Mouse (Mus musculus): Measurements from ENCODE around the gene Gpld1. TPM values are rescaled to one million over a fixed set of nuclear protein-coding genes. Genes with fewer than 3 reads are reported as not detected.

The Gpld1 gene
- polyA plus RNA-seq, 2 experiments = 3.1 to 5.9 TPM

DNA sequence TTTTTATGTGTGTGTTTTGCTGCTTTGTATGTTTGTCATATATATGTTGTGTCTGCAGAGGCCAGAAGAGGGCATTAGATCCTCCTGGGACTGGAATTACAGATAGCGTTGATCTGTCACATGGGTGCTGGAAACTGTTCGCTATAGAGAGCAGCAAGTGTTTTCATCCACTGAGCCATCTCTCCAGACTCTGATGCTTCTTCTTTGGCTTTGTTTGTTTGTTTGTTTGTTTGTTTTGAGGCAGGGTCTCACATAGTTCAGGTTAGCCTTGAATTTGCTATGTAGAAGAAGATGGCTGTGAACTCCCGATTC, 84.1 kb downstream of the Gpld1 start:
- Histone ChIP-seq H3K4me3 (ENCODE audit: insufficient read depth in 1 of 2, low read depth in 2 of 2, low read length in 2 of 2) (no peak overlapping the region), H3K27ac (no peak overlapping the region), H3K9me3 (ENCODE audit: control insufficient read depth, low read length) (no peaks in the 10 kb centered on the region), H3K27me3 (ENCODE audit: control insufficient read depth, insufficient read depth, low read length) (no peaks in the 10 kb centered on the region), H3K9ac (replicated peaks) (no peak overlapping the region), H3K4me1 (replicated peaks; ENCODE audit: control insufficient read depth in 2 of 2, insufficient read depth in 2 of 2, low read length in 1 of 2) (0 out of 4 replicates have a peak, but pooled peaks cover 0 to 1% of the 10 kb centered on the region in 2 experiments), H3K4me2 (ENCODE audit: low read depth) (no peak overlapping the region), H3K36me3 (replicated peaks; ENCODE audit: control insufficient read depth, insufficient read depth, low read depth) (no peaks in the 10 kb centered on the region)
- TF ChIP-seq EP300 (IDR thresholded peaks at IDR 0.05; ENCODE audit: low read depth) (no peak), CTCF (IDR thresholded peaks at IDR 0.05; ENCODE audit: low read depth) (no peak)
- no peak for ATAC-seq (ENCODE audit: insufficient read depth)
- no peak for DNase-seq (ENCODE audit: low read depth in 3 of 3, low spot score in 3 of 3)
- 78% methylated on average over 3 of the region's 3 CpGs for WGBS (ENCODE audit: insufficient replicate concordance)

DNA sequence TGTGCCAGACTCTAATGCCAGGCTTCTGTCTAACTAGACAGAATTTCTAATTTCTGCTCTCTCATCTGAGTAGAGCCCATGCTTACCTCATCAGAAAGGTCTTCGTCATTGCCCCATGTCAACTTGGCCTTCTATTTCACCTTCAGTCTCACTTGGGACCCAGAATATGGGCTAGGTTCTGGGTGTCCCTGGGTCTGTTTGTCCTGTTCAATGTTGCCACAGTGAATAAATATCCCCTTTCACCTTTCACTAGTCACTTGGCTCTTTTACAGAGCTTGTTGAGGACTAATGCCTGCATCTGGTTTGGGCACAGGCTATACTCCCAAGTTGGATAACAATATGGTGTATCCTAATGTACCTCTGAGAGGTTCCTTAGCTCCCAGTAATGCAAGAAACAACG, 96.5 kb downstream of the Gpld1 start:
- Histone ChIP-seq H3K4me3 (ENCODE audit: insufficient read depth in 1 of 2, low read depth in 2 of 2, low read length in 2 of 2) (no peak overlapping the region), H3K4me1 (replicated peaks; ENCODE audit: control insufficient read depth in 2 of 2, insufficient read depth in 2 of 2, low read length in 1 of 2) (no peaks in the 10 kb centered on the region), H3K9ac (replicated peaks) (no peak overlapping the region), H3K9me3 (ENCODE audit: control insufficient read depth, low read length) (no peaks in the 10 kb centered on the region), H3K36me3 (replicated peaks; ENCODE audit: control insufficient read depth, insufficient read depth, low read depth) (no peaks in the 10 kb centered on the region), H3K27ac (no peak overlapping the region), H3K27me3 (ENCODE audit: control insufficient read depth, insufficient read depth, low read length) (no peaks in the 10 kb centered on the region), H3K4me2 (ENCODE audit: low read depth) (no peak overlapping the region)
- WGBS (ENCODE audit: insufficient replicate concordance) = 54% methylated on average over 2 of the region's 2 CpGs
- no peak for ATAC-seq (ENCODE audit: insufficient read depth)
- no peak for DNase-seq (ENCODE audit: low read depth in 3 of 3, low spot score in 3 of 3)
- TF ChIP-seq CTCF (IDR thresholded peaks at IDR 0.05; ENCODE audit: low read depth) = no peak
- TF ChIP-seq EP300 (IDR thresholded peaks at IDR 0.05; ENCODE audit: low read depth) = no peak

Other genes with a start within 250 kb of the Gpld1 start
- not detected in 2 replicates for gene Armh2, start 201.9 kb upstream of the Gpld1 start, polyA plus RNA-seq (2012; rRNA removed)
- gene Armh2, start 201.9 kb upstream of the Gpld1 start, polyA plus RNA-seq (2014; fragmentation: Nextera tagmentation; extraction: Ambion mirVana) = not detected in 2 replicates
- gene Gmnn, start 181.2 kb upstream of the Gpld1 start, polyA plus RNA-seq (2012; rRNA removed) = 32.1 and 65.7 TPM in 2 replicates
- gene Gmnn, start 181.2 kb upstream of the Gpld1 start, polyA plus RNA-seq (2014; fragmentation: Nextera tagmentation; extraction: Ambion mirVana) = 149 and 153 TPM in 2 replicates
- gene BC005537, start 141.5 kb upstream of the Gpld1 start, polyA plus RNA-seq (2012; rRNA removed) = 17.4 and 33.5 TPM in 2 replicates
- 13.7 and 14.5 TPM in 2 replicates for gene BC005537, start 141.5 kb upstream of the Gpld1 start, polyA plus RNA-seq (2014; fragmentation: Nextera tagmentation; extraction: Ambion mirVana)
- 26.2 and 38.2 TPM in 2 replicates for gene Acot13, start 111.6 kb upstream of the Gpld1 start, polyA plus RNA-seq (2012; rRNA removed)
- gene Acot13, start 111.6 kb upstream of the Gpld1 start, polyA plus RNA-seq (2014; fragmentation: Nextera tagmentation; extraction: Ambion mirVana) = 61.9 and 67.0 TPM in 2 replicates
- 17.0 and 21.8 TPM in 2 replicates for gene Tdp2, start 111.5 kb upstream of the Gpld1 start, polyA plus RNA-seq (2012; rRNA removed)
- 25.0 and 26.4 TPM in 2 replicates for gene Tdp2, start 111.5 kb upstream of the Gpld1 start, polyA plus RNA-seq (2014; fragmentation: Nextera tagmentation; extraction: Ambion mirVana)
- 0.04 and 0.11 TPM in 2 replicates for gene D130043K22Rik, start 98.0 kb upstream of the Gpld1 start, polyA plus RNA-seq (2012; rRNA removed)
- 0.06 and 0.15 TPM in 2 replicates for gene D130043K22Rik, start 98.0 kb upstream of the Gpld1 start, polyA plus RNA-seq (2014; fragmentation: Nextera tagmentation; extraction: Ambion mirVana)
- gene Aldh5a1, start 5.5 kb upstream of the Gpld1 start, polyA plus RNA-seq (2012; rRNA removed) = 2.2 and 3.1 TPM in 2 replicates
- 2.1 and 2.7 TPM in 2 replicates for gene Aldh5a1, start 5.5 kb upstream of the Gpld1 start, polyA plus RNA-seq (2014; fragmentation: Nextera tagmentation; extraction: Ambion mirVana)
- 4.9 and 8.4 TPM in 2 replicates for gene Mrs2, start 77.2 kb downstream of the Gpld1 start, polyA plus RNA-seq (2012; rRNA removed)
- 16.6 and 17.7 TPM in 2 replicates for gene Mrs2, start 77.2 kb downstream of the Gpld1 start, polyA plus RNA-seq (2014; fragmentation: Nextera tagmentation; extraction: Ambion mirVana)
- 0.03 and 0.08 TPM in 2 replicates for gene Dcdc2a, start 112.9 kb downstream of the Gpld1 start, polyA plus RNA-seq (2012; rRNA removed)
- 0.27 TPM in 1 of 2 replicates, not detected in the other for gene Dcdc2a, start 112.9 kb downstream of the Gpld1 start, polyA plus RNA-seq (2014; fragmentation: Nextera tagmentation; extraction: Ambion mirVana)

All from liver, embryonic 14.5 days (tissue).